Mouse (Mus musculus): ENCODE results near the gene Tom1l2. TPM values are rescaled to one million over a fixed set of nuclear protein-coding genes. Genes with fewer than 3 reads are reported as not detected.

The Tom1l2 gene
- total RNA-seq (2021), result 10 to 100 TPM; 93.3 to 93.7 TPM
- long read RNA-seq, experiment 1, full-length matches to known transcripts, result 23 of 99 reads
- long read RNA-seq, experiment 1, partial matches to known transcripts, result 8 of 99 reads
- long read RNA-seq, experiment 1, other reads (novel, unspliced or antisense), result 68 of 99 reads
- long read RNA-seq, experiment 2, full-length matches to known transcripts, result 28 of 81 reads
- long read RNA-seq, experiment 2, partial matches to known transcripts, result 6 of 81 reads
- long read RNA-seq, experiment 2, other reads (novel, unspliced or antisense), result 47 of 81 reads

DNA sequence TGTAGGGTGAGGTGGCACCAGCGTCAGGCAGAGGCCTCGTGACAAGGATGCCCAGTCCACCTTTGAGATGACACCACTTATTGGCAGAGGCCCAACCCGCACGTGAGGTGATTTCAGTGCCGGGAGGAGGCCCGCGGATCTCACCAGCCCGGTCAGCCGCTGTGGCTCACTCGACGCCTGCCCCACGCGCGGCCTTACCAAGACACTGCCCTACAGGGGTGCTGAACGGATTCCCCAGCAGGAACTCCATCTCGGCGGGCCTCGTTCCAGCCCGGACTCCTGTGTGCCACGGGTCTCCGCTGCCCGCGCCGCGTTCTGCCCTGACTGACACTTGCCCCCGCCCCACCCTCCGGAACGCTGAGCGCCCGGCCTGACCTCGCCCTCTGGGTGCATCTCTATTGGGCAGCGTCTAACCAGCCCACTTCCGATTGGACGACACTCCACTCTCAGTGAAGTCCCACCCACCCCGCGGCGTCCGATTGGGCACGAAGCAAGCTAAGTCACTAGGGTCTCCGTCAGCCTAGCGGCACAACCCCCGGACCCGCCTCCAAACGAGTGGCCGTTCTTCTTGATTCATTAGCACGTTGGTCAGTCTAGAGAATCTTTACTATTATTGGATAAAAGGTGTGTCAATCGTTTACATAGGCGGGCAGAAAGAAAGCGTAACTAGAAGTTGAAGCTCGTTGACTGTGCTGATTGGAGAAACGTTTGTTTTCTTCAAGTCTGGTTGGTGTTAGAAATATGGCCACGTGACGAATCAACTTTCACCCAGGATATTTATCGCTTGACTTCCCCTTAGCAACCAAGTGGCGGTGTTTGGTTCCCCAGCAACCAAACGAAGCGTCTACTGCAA, at the start of gene Tom1l2, which contains the start of gene Drc3:
Tom1l2 (minus strand) TSS at position 347 of the 853 bp plus-strand sequence.
Drc3 (plus strand) TSS at position 771 of the 853 bp plus-strand sequence.
- DNase-seq, result peak; percentile 97

GRCm38 (mm10) chr11:60397172-60397571, 44.5 kb upstream of the Tom1l2 start:
- no peak for DNase-seq

More for the DNA sequence above, at the start of gene Tom1l2, which contains the start of gene Drc3:
- intact Hi-C loops (cut with DNase I), result loop anchor here (1.0 to 5.0 kb wide), 2 partner anchors 45 to 60 kb away; no protein-coding TSS in a partner anchor

GRCm38 (mm10) chr11:60396546-60396945, 43.8 kb upstream of the Tom1l2 start:
- DNase-seq, result peak; percentile 18 to 30
- intact Hi-C loops (cut with DNase I), result no loop called here

More at GRCm38 (mm10) chr11:60397172-60397571, 44.5 kb upstream of the Tom1l2 start:
- intact Hi-C loops (cut with DNase I), result no loop called here

- intact Hi-C loops (cut with DNase I), result no loop called here
Observed at GRCm38 (mm10) chr11:60391346-60391745, 38.6 kb upstream of the Tom1l2 start.

GRCm38 (mm10) chr11:60387944-60388343, 35.2 kb upstream of the Tom1l2 start:
- DNase-seq, result no peak
- intact Hi-C loops (cut with DNase I), result no loop called here

More at GRCm38 (mm10) chr11:60391346-60391745, 38.6 kb upstream of the Tom1l2 start:
- DNase-seq, result no peak

DNA sequence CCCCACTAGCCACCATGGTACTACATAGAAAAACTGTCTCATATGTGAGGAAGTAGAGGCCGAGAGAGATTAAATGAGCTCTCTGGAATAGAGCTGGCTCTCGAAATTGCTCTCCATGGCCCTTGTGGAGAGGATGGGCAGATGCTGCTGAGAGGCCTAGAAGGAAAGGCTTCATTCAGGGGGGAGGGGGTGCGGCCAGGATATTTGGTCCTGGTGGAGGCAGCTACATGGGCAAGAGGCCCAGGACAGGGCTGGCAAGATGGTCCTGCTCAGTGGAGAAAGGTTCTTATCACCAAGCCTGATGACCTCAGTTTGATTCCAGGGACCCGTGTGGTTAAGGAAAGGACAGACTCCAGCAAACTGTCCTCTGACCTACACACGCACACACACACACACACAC, 33.2 kb upstream of the Tom1l2 start:
- intact Hi-C loops (cut with DNase I), result no loop called here
- DNase-seq, result no peak

GRCm38 (mm10) chr11:60384762-60385421, 32.2 kb upstream of the Tom1l2 start:
- no peak for DNase-seq
- intact Hi-C loops (cut with DNase I), result no loop called here

DNA sequence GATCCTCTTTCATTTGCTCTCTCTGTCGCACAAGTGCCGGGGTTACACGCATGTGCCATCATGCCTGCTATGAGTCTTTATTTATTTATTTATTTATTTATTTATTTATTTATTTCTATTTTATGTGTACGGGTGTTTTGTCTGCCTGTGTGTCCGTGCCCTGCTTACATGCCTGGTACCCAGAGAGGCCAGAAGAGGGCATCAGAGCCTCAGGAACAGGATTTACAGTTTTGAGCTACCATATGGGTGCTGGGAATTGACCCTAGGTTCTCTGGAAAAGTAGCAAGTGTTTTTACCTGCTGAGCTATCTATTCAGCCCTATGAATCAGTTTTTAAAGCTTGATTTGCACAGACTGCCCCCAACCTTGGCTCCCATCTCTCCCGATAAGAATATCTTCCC, 30.8 kb upstream of the Tom1l2 start:
- no peak for DNase-seq
- intact Hi-C loops (cut with DNase I), result no loop called here

DNA sequence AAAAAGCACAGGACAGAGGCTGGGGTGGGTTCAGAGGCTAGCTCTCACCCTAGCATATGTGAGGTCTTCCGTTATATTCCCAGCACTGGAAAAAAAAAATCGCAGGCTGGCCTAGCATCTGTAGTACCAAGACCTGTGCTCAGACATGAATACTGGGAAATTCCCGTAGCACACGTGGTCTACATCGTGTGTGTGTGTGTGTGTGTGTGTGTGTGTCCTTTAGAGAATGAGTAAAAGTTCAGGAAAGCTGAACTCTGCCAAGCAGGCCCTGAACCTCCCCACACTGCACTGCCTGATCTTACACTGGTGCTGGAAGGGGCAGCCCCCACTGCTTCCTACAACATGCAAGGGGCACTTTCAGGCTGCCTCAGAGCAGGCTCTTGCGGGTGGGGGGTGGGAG, 21.8 kb upstream of the Tom1l2 start:
- intact Hi-C loops (cut with DNase I), result no loop called here
- no peak for DNase-seq

DNA sequence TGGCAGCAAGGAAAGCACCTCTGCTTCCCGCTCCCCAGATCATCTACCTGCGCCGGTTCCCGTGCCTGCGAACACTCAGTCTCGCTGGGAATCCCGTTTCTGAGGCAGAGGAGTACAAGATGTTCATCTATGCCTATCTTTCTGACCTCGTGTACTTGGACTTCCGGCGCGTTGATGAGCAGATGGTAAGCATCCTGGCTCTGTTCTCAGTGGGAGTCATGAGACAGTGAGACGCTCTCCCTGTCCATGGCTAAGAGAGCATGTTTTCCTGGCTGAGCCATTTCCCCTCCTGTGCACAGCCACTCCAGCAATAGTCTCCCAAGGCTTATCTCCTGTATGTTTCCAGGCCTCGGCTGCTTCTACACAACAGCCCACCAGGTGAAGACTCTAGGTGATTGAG, 17.7 kb upstream of the Tom1l2 start:
- no peak for DNase-seq
- intact Hi-C loops (cut with DNase I), result no loop called here

DNA sequence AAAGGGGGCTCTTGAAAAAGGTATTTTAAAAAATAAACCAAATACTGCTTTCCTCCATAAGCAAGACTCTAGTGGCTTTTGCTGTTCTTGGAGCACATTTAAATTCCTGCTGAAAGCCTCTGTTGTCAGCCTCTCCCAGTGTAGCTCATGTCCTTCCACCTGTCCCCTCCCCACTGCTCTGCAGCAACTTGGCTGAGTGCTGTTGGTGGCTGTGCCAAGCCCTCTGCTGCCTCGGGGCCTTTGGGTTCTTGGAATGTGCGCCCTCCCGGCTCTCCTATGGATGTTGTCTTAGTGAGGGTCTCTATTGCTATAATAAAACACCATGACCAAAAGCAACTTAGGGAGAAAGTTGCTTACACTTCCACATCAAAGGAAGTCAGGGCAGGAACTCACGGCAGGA, 16.7 kb upstream of the Tom1l2 start:
- no peak for DNase-seq
- intact Hi-C loops (cut with DNase I), result loop anchor here (5.0 kb wide), 1 partner anchor 38 kb away; no protein-coding TSS in a partner anchor

GRCm38 (mm10) chr11:60368909-60369308, 16.2 kb upstream of the Tom1l2 start:
- DNase-seq, result no peak
- intact Hi-C loops (cut with DNase I), result loop anchor here (5.0 kb wide), 1 partner anchor 38 kb away; no protein-coding TSS in a partner anchor

GRCm38 (mm10) chr11:60367256-60367655, 14.6 kb upstream of the Tom1l2 start:
- intact Hi-C loops (cut with DNase I), result loop anchor here (5.0 kb wide), 1 partner anchor 40 kb away; no protein-coding TSS in a partner anchor

GRCm38 (mm10) chr11:60366239-60367019, 13.7 kb upstream of the Tom1l2 start:
- DNase-seq, result no peak
- intact Hi-C loops (cut with DNase I), result loop anchor here (5.0 kb wide), 1 partner anchor 41 kb away; no protein-coding TSS in a partner anchor

More at GRCm38 (mm10) chr11:60367256-60367655, 14.6 kb upstream of the Tom1l2 start:
- no peak for DNase-seq

GRCm38 (mm10) chr11:60360631-60361201, 8.0 kb upstream of the Tom1l2 start:
- DNase-seq, result peak; percentile 33 to 42
- intact Hi-C loops (cut with DNase I), result no loop called here

DNA sequence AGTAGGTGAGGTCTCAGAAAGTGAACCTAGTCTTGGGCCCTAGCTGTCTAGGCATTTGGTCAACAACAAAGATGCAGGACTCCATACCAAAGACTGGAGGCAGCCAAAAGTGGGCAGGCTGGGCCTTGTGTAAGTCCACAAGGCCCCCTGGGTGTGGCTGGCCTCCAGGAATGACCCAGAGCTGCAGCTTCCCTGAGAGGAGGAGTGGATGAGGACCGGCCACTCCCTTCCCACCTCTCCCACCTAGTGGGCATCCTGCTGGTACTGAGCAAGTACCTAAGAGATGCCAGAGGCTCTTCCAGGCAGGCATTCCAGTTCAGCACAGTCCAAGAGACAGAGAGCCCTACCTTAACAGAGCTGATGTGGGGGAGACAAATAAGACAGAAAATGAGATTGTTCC, 7.2 kb upstream of the Tom1l2 start:
- no peak for DNase-seq
- intact Hi-C loops (cut with DNase I), result no loop called here

GRCm38 (mm10) chr11:60359138-60359537, 6.4 kb upstream of the Tom1l2 start:
- no peak for DNase-seq
- intact Hi-C loops (cut with DNase I), result no loop called here

DNA sequence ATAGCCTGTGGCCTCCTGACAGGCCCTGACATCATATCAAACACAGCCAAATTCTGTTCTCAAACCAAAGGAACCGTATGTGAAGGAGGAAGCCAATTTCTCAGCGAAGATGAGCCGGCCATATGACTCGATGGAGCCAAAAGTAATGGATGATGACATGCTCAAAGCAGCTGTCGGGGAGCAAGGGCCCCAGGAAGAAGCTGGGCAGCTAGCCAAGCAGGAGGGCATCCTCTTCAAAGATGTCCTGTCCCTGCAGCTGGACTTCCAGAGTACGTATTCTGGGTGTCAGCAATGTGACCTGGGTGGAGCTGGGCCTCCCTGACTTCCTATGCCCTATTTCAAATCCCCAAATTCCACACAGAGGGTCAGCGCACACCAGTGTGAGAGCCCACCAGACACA, 5.8 kb upstream of the Tom1l2 start:
- no peak for DNase-seq
- intact Hi-C loops (cut with DNase I), result no loop called here

- intact Hi-C loops (cut with DNase I), result no loop called here
- DNase-seq, result no peak
Observed at GRCm38 (mm10) chr11:60357116-60357515, 4.4 kb upstream of the Tom1l2 start.

Data from heart, postnatal 14 days (tissue).